Mouse (Mus musculus) brain, embryonic 14.5 days (tissue): ENCODE data around the gene Slc7a10. TPM values are rescaled to one million over a fixed set of nuclear protein-coding genes. Genes with fewer than 3 reads are reported as not detected.

Source experiments
- DNase-seq: peaks from one replicate; pipeline ENCODE4 v3.0.0-alpha.2; 2011; ENCODE audit warnings: low read depth
- CTCF ChIP-seq: fragments of 200-500 bp; IDR thresholded peaks from 2 replicates; pipeline ENCODE4 v1.5.1; 2012; ENCODE audit warnings: inconsistent platforms, mild to moderate bottlenecking, moderate library complexity, borderline replicate concordance; ENCODE audit not compliant: insufficient read depth, insufficient read length; ENCODE audit errors: extremely low read depth
- POLR2A ChIP-seq: fragments of 200-500 bp; IDR thresholded peaks from 2 replicates; pipeline ENCODE4 v1.6.1; 2012; ENCODE audit warnings: mild to moderate bottlenecking, inconsistent platforms, borderline replicate concordance; ENCODE audit not compliant: poor library complexity, insufficient read depth, insufficient read length, severe bottlenecking; ENCODE audit errors: extremely low read depth
- polyA plus RNA-seq: library from polyadenylated mRNA; depleted of rRNA; stranded (reverse); fragments of >200 nt; gene quantifications from 2 replicates; pipeline ENCODE4 v1.2.3, GENCODE M21; 2012

Gene Slc7a10
- polyA plus RNA-seq, 1 experiment = 10.1 TPM

DNA sequence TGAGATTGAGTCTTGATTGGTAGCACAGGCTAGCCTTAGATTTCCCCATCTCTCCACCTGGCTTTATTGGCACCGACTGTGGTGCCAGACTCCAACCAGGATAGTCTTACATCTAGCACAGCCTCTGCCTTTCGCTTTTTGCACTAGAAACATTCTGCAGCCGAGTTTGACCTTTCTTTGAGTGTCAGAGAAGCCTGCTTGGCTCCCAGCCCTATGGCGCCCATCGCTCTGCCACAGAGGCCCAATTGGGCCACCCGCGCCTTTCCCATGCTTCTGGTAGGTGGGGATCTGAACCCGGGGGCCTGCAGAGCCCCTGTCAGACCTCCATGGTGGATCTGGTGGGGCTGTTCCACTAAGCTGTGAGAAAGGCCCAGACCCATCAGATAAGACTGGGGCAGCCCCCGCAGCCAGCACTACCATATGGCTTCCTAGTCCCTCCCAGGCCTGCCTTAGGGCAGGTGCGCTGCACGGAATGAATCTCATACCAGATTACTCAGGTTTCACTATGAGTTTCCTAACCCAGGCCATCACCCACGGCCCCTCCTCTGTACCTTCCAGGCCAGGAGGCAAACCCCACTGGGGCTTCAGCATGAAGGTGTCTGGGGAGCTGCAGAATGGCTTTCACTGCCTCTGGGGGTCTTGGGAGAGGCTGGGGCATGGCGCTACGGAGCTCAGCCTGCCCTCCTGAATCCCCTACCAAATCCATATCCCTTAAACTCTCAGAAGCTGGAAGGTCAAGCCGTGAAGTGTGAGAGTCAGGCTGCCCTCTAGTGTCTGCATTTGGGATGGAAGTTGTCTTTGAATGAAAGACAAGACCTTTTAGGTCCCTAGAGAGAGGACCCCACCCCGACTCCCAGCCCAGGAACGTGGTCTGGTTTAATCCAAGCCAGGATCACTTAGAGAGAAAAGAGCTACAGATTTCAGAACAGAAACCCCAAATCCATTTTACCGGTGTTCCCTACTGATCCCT, 9.5 kb upstream of the Slc7a10 start:
- DNase-seq = peak; percentile 58
- no peak for TF ChIP-seq POLR2A
- TF ChIP-seq CTCF = peak; percentile 66; the same call in 1 of the 2 replicates

DNA sequence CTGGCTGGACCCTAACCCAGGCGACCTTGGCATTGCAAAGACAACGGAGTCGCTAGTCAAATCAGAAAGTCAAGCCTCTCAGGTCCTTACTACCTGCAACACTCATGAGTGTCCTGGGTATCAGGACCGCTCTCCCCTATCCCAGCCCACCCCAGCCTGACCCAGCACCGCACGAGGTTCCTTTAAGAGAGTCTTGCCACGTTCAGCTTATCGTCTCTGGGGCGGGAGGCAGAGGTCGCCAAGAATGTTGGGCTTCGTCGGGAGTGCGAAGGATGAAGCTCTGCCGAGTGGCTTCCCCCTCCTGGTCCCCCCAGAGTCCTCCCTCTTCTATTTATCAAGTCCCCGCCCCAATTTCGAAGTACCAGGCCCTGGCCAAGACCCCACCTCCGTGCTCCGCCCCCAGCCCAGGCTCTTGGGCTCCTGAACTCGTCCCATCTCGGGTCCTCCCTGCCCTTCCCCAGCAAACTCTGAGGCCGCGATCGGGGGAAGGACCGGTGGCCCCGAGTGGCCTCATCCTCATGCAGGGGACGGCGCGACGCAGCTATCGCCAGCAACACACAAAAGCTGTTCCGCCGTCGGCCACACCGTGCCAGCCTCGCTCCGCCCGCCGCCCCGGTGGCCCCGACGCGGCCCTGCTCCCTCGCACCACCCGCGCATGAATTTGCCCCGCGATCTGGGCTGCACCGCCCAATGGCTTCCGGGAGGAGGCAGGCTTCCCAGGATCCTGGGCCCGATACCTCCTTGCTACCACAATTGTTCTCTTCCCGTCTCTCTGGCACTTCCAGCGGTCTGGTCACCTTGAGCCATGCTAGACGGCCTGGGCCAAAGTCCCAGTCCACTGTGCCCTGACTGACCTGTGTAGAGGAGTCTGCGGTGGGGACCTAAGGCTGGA, 1.1 kb upstream of the Slc7a10 start:
- TF ChIP-seq CTCF (peak; percentile 42; the same call in 1 of the 2 replicates), POLR2A (no peak)
- peak; percentile 62 for DNase-seq

GRCm38 (mm10) chr7:35189699-35190098, 3.5 kb downstream of the Slc7a10 start:
- DNase-seq = no peak
- TF ChIP-seq POLR2A = no peak

DNA sequence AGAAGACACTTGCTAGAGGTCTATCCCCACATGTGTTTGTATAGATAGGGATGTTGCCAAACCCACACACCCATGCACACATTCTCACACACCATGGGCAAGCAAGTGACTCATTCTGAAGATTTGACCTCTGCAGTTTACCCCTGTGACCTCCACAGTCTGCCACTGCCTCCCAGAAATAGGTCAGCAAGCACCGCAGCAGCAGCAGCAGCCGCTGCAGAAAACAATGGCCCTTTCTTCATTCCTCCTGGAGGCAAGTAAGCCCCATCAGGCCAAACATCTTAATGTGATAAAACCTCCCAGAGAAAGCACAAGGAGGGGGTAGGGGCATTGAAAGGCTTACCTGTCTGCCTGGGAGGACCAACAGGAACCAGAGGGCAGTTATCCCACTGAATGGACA, 5.1 kb downstream of the Slc7a10 start:
- DNase-seq = no peak
- no peak for TF ChIP-seq CTCF
- TF ChIP-seq POLR2A = no peak

DNA sequence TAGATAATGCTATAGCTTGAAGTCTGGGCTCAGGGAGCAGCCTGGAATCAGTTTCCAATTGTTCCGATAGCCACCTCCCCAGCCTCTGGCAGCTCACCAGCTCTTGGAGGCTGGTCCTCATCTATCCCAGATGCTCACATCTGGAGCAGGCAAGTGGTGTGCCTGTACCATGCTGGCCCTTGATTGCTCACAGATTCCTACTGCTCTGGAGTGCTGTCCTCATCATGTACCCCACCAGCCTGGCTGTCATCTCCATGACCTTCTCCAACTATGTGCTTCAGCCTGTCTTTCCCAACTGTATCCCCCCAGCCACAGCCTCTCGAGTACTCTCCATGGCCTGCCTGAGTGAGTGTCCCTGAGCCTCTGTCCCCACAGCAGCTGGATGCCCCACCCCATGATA, 10.8 kb downstream of the Slc7a10 start:
- TF ChIP-seq POLR2A (no peak), CTCF (no peak)

GRCm38 (mm10) chr7:35198981-35199754, 13.0 kb downstream of the Slc7a10 start:
- TF ChIP-seq POLR2A (no peak), CTCF (no peak)
- no peak for DNase-seq

More for the DNA sequence above, 10.8 kb downstream of the Slc7a10 start:
- no peak for DNase-seq

- TF ChIP-seq POLR2A = no peak
- no peak for TF ChIP-seq CTCF
- DNase-seq = no peak
Measured at GRCm38 (mm10) chr7:35199755-35200154, 13.6 kb downstream of the Slc7a10 start.

DNA sequence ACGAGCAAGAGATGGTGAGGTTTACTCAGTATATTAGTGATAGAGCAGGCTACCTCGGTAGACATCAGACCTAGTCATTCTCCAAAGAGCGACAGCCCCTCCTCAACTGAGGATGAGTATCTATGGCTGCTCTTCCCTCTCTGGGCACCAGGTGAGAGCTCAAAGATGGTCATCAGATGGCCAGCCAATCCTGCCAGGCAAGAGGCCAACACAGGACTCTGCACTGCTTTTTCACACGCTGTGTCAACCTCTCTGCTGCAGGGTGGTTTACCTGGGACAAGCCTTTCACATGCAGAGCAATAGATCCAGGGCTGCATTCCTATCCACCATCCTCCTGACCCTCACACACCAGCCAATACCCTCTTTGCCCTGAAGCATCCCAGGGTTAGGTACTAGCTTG, 25.6 kb downstream of the Slc7a10 start:
- TF ChIP-seq CTCF (no peak), POLR2A (no peak)
- DNase-seq = no peak

DNA sequence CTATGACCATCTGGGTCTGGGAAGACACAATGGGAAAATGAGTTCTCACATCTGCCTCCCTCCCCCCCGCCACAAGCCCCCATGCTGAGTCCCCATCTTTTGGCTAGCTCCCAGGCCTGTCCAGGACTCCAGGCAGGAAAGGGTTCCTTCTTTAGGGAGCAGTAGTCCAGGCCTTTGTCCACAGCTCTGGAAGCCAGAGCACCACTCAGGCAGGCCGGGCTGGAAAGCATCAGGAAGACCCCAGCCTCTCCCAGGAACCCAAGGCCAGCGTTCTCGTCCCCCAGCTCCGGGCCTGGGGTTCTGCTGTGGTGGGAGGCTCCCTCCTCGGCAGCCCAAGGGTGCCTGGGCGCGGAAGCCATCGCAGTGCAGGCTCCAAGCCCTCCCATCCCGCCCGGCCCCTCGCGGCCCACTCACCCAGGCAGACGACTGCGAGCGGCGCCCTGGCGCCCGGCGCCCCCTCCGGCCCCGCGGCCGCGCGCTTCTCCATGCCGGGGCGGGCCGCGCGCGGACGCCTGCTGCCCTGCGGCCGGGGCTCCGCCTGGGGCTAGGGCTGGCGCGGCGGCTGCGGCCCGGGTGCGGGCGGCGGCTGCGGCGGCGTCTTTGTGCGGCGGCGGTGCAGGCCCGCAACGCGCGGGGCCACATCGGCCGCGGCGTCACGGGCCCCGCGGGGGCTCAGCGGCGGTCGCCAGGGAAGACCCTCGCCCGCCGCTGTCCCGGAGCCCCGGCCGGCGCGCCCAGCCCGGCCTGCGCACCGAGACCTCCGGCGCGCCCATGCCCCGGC, 28.4 kb downstream of the Slc7a10 start:
- peak; percentile 58 for DNase-seq
- TF ChIP-seq CTCF (no peak), POLR2A (no peak)

- TF ChIP-seq CTCF = no peak
- TF ChIP-seq POLR2A = peak; percentile 79; the same call in 1 of the 2 replicates
Measured at GRCm38 (mm10) chr7:35215225-35215624, 29.0 kb downstream of the Slc7a10 start, which contains the start of gene Lrp3. Gene Lrp3 (minus strand): TSS chr7:35215498.

More at GRCm38 (mm10) chr7:35215225-35215624, 29.0 kb downstream of the Slc7a10 start, which contains the start of gene Lrp3:
- DNase-seq = peak; percentile 84
